Mouse (Mus musculus): ENCODE measurements around the gene Samd4.

The Samd4 gene

GRCm38 (mm10) chr14:47000786-47001761 lies 118.4 kb downstream of the Samd4 start:
- peaks cover under 1% of the 10 kb centered on the region; the same call in 1 of the 2 replicates for H3K4me1 ChIP-seq (replicated peaks; ENCODE audit: low read depth, low read length)
- no peaks in the 10 kb centered on the region for H3K9me3 ChIP-seq (ENCODE audit: low read length)
- no peaks in the 10 kb centered on the region for H3K36me3 ChIP-seq (ENCODE audit: insufficient read depth, low read length)

GRCm38 (mm10) chr14:47004161-47004560 lies 121.5 kb downstream of the Samd4 start:
- H3K4me3 ChIP-seq (replicated peaks; ENCODE audit: low read length) = no peak overlapping the region

More at GRCm38 (mm10) chr14:47000786-47001761, 118.4 kb downstream of the Samd4 start:
- H3K4me3 ChIP-seq (replicated peaks; ENCODE audit: low read length) = no peak overlapping the region
- TF ChIP-seq NANOG (IDR thresholded peaks at IDR 0.05; ENCODE audit: borderline replicate concordance, low read length) = no peak
- TF ChIP-seq CTCF (conservative IDR thresholded peaks at IDR 0.05; ENCODE audit: low read length) = no peak
- no peak for TF ChIP-seq POU5F1 (IDR thresholded peaks at IDR 0.05; ENCODE audit: borderline replicate concordance, low read length)
- H3K27me3 ChIP-seq (ENCODE audit: insufficient read depth, low read length) = no peaks in the 10 kb centered on the region

GRCm38 (mm10) chr14:47011171-47012139 lies 128.8 kb downstream of the Samd4 start:
- Histone ChIP-seq H3K4me3 (replicated peaks; ENCODE audit: low read length) (no peak overlapping the region), H3K36me3 (ENCODE audit: insufficient read depth, low read length) (no peaks in the 10 kb centered on the region), H3K4me1 (replicated peaks; ENCODE audit: low read depth, low read length) (no peaks in the 10 kb centered on the region), H3K27me3 (ENCODE audit: insufficient read depth, low read length) (peaks cover 9% of the 10 kb centered on the region), H3K9me3 (ENCODE audit: low read length) (peaks cover 12% of the 10 kb centered on the region)
- TF ChIP-seq CTCF (conservative IDR thresholded peaks at IDR 0.05; ENCODE audit: low read length) (no peak), NANOG (IDR thresholded peaks at IDR 0.05; ENCODE audit: borderline replicate concordance, low read length) (no peak)

More at GRCm38 (mm10) chr14:47004161-47004560, 121.5 kb downstream of the Samd4 start:
- no peaks in the 10 kb centered on the region for H3K27me3 ChIP-seq (ENCODE audit: insufficient read depth, low read length)
- no peak for TF ChIP-seq NANOG (IDR thresholded peaks at IDR 0.05; ENCODE audit: borderline replicate concordance, low read length)
- peak; percentile 46 for TF ChIP-seq CTCF (conservative IDR thresholded peaks at IDR 0.05; ENCODE audit: low read length)
- H3K36me3 ChIP-seq (ENCODE audit: insufficient read depth, low read length) = no peaks in the 10 kb centered on the region
- peaks cover 1% of the 10 kb centered on the region; the same call in 1 of the 2 replicates for H3K9me3 ChIP-seq (ENCODE audit: low read length)
- no peaks in the 10 kb centered on the region for H3K4me1 ChIP-seq (replicated peaks; ENCODE audit: low read depth, low read length)

- no peak for TF ChIP-seq POU5F1 (IDR thresholded peaks at IDR 0.05; ENCODE audit: borderline replicate concordance, low read length)
- TF ChIP-seq NANOG (IDR thresholded peaks at IDR 0.05; ENCODE audit: borderline replicate concordance, low read length) = no peak
- no peak for TF ChIP-seq CTCF (conservative IDR thresholded peaks at IDR 0.05; ENCODE audit: low read length)
- Histone ChIP-seq H3K9me3 (ENCODE audit: low read length) (no peaks in the 10 kb centered on the region), H3K4me3 (replicated peaks; ENCODE audit: low read length) (no peak overlapping the region), H3K4me1 (replicated peaks; ENCODE audit: low read depth, low read length) (no peaks in the 10 kb centered on the region; the same call in 1 of the 2 replicates), H3K36me3 (ENCODE audit: insufficient read depth, low read length) (no peaks in the 10 kb centered on the region), H3K27me3 (ENCODE audit: insufficient read depth, low read length) (peaks cover 16% of the 10 kb centered on the region)
Observed at GRCm38 (mm10) chr14:47015618-47016017, 133.0 kb downstream of the Samd4 start.

GRCm38 (mm10) chr14:47017658-47018057 lies 135.0 kb downstream of the Samd4 start:
- no peak for TF ChIP-seq NANOG (IDR thresholded peaks at IDR 0.05; ENCODE audit: borderline replicate concordance, low read length)
- no peak for TF ChIP-seq POU5F1 (IDR thresholded peaks at IDR 0.05; ENCODE audit: borderline replicate concordance, low read length)
- TF ChIP-seq CTCF (conservative IDR thresholded peaks at IDR 0.05; ENCODE audit: low read length) = no peak
- no peaks in the 10 kb centered on the region for H3K9me3 ChIP-seq (ENCODE audit: low read length)
- H3K27me3 ChIP-seq (ENCODE audit: insufficient read depth, low read length) = peaks cover 16% of the 10 kb centered on the region
- no peaks in the 10 kb centered on the region for H3K36me3 ChIP-seq (ENCODE audit: insufficient read depth, low read length)
- no peaks in the 10 kb centered on the region; the same call in 1 of the 2 replicates for H3K4me1 ChIP-seq (replicated peaks; ENCODE audit: low read depth, low read length)
- no peak overlapping the region for H3K4me3 ChIP-seq (replicated peaks; ENCODE audit: low read length)

GRCm38 (mm10) chr14:47020886-47021285 lies 138.2 kb downstream of the Samd4 start:
- Histone ChIP-seq H3K4me3 (replicated peaks; ENCODE audit: low read length) (no peak overlapping the region), H3K27me3 (ENCODE audit: insufficient read depth, low read length) (peaks cover 11% of the 10 kb centered on the region), H3K9me3 (ENCODE audit: low read length) (no peaks in the 10 kb centered on the region), H3K4me1 (replicated peaks; ENCODE audit: low read depth, low read length) (no peaks in the 10 kb centered on the region; the same call in 1 of the 2 replicates), H3K36me3 (ENCODE audit: insufficient read depth, low read length) (no peaks in the 10 kb centered on the region)
- TF ChIP-seq CTCF (conservative IDR thresholded peaks at IDR 0.05; ENCODE audit: low read length) (no peak), NANOG (IDR thresholded peaks at IDR 0.05; ENCODE audit: borderline replicate concordance, low read length) (no peak), POU5F1 (IDR thresholded peaks at IDR 0.05; ENCODE audit: borderline replicate concordance, low read length) (no peak)

- H3K36me3 ChIP-seq (ENCODE audit: insufficient read depth, low read length) = no peaks in the 10 kb centered on the region
- TF ChIP-seq NANOG (IDR thresholded peaks at IDR 0.05; ENCODE audit: borderline replicate concordance, low read length) (no peak), CTCF (conservative IDR thresholded peaks at IDR 0.05; ENCODE audit: low read length) (no peak), POU5F1 (IDR thresholded peaks at IDR 0.05; ENCODE audit: borderline replicate concordance, low read length) (no peak)
- H3K9me3 ChIP-seq (ENCODE audit: low read length) = no peaks in the 10 kb centered on the region
- H3K27me3 ChIP-seq (ENCODE audit: insufficient read depth, low read length) = no peaks in the 10 kb centered on the region
- H3K4me1 ChIP-seq (replicated peaks; ENCODE audit: low read depth, low read length) = no peaks in the 10 kb centered on the region
- H3K4me3 ChIP-seq (replicated peaks; ENCODE audit: low read length) = no peak overlapping the region
Observed at GRCm38 (mm10) chr14:47023529-47023928, 140.9 kb downstream of the Samd4 start.
